Mouse (Mus musculus) right cerebral cortex, adult 18-20 months (tissue): Measurements from ENCODE around the gene Mvb12a.
A peak's percentile ranks its signal among the peaks of the same experiment; 100 is the strongest.
"Not testable (repeated sequence)": the region's sequence is repeated elsewhere in the genome, so short reads cannot be mapped to it uniquely, and the experiment has no call there.

Source experiments
- DNase-seq: peaks from one replicate; pipeline ENCODE4 v3.0.0; 2022; ENCODE audit warnings: mixed read lengths

Gene Mvb12a

GRCm38 (mm10) chr8:71542632-71543343, at the start of gene Mvb12a:
Mvb12a (plus strand) TSS chr8:71542922.
- peak; percentile 98 for DNase-seq

- peak; percentile 78 for DNase-seq
These were observed 47.7 kb upstream of the Mvb12a start for GRCm38 (mm10) chr8:71495039-71495438.

DNA sequence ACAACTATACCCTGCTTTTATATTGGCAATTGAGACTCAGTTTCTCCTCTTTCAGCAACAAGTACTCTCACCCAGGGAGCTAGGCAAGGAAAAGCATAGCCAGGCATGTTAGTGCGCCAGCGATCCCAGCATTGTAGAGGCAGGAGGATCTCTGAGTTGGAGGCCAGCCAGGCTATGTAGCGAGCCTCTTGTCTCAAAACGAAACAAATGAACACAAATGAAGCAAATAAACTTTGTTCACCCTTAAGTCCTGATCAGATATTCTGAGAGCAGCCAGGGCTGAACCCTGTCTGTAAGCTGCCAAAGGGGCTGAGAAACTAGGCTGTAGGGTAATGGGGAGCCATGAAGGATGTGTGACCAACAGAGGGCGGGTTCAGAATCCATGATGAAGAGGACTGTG, 46.9 kb upstream of the Mvb12a start:
- no peak for DNase-seq

- DNase-seq, result no peak
These were observed 46.2 kb upstream of the Mvb12a start for GRCm38 (mm10) chr8:71496481-71496880.

DNA sequence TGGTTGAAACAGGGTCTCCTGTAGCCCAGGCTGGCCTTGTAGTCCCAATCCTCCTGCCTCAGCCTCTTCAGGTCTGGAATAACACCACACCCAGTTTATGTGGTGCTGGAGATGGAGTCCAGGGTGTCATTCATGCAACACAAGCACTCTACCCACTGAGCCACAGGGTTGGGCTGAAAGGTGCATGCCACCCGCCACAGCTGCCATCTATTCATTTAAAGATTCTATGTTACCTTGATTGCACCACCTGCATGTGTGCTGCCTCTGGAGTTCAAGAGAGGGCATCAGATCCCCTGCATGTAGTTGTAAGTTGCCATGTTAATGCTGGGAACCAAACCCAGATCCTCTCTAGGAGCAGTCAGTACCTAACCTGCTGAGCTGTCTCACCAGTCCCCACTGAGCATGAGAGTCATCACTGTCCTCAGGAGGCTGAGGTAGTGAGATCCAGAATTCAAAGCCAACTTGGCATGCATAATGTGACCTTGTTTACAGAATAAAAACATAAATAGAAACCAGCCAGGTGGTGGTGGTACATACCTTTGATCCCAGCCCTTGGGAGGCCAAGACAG, 45.6 kb upstream of the Mvb12a start:
- no peak for DNase-seq

DNA sequence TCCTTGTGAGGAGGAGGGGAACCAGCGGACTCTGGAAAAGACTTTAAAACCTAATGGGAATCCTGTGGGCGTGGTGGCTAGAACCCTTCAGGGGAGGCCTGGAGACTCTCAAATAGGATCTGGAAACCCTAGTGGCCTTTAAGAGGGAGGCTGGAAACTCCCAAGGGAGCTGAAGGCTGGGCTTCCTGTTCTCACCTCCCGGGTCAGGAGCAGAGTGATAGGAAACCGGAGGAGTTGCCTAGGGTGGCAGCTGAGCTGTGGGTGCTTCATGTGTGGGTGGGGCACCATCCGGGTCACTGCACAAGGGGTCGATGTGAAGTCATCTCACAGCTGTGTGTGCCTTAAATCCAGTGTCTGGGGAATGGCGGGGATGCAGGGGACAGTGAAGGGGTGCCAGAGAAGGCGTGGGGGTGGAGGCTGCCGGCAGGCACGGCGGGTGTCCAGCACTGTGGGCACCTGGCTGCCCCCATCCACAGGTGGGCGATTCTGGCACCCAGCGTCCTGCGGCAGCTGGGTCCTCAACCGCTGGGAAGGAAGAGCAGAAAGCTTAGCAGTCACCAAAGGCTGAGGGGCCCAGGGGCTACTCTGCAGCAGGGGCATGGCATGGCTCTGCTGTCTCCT, 44.7 kb upstream of the Mvb12a start:
- no peak for DNase-seq

DNA sequence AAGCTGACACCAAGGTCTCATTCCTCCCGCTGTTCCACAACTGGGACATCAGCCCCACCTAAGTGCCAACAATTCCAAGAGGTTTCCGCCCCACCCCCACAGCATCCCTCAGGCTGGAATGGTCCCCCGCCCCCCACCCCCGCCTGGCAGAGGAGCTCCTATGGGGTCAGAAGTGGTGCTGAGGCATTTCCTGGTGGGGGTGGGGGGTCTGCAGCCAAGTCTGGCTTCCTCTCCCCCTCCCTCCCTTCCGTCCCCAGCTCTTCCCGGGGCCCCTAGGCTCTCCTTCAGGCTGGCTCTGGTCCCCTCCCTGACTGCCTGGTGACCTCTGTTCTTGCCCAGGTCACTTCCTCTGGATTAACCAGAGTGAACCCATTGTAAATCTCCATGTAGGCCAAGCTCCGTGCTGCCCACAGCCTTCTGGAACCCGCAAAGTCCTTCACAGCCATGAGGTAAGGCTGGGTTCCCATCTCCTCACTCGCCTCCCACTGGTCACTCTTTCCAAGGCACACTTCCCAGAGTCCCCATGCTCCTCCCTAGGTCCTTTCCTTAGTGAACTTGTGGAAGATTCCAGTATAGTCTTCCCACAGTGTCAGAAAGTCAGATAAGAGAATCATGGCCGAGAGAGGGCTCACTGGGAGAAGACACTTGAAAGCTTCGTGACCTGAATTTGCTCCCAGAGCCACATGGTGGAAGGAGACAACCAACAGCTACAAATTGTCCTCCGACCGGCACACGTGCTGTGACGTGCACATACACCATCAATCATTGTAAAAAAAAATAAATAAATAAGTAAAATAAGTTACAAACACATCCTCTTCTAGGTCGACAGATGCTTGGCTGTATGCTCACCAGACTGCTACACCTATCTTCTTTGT, 43.7 kb upstream of the Mvb12a start:
- no peak for DNase-seq

GRCm38 (mm10) chr8:71504349-71504748, 38.4 kb upstream of the Mvb12a start:
- DNase-seq, result no peak

DNA sequence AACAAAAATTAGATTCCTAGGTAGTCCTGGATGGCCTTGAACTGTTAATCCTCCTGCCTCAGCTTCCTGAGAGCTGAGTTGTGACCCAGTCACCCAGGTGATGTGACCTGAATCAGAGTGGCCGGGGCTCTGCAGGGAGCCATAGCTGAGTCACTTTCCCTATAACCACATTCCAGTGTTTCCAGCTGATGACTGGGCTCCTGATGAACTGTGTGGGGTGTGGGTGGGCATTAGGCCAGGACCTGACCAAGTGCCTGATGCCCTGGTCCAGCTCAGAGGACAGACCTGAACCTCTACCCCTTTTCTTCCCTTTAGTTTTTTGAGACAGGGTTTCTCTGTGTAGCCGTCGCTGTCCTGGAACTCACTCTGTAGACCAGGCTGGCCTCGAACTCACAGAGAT, 37.4 kb upstream of the Mvb12a start:
- no peak for DNase-seq

GRCm38 (mm10) chr8:71505979-71506378, 36.7 kb upstream of the Mvb12a start:
- no peak for DNase-seq

GRCm38 (mm10) chr8:71507589-71508104, 35.1 kb upstream of the Mvb12a start:
- peak; percentile 92 for DNase-seq

- DNase-seq, result no peak
These were observed 33.4 kb upstream of the Mvb12a start for GRCm38 (mm10) chr8:71509316-71509715.

- DNase-seq, result no peak
These were observed 31.1 kb upstream of the Mvb12a start, which contains the start of gene Plvap for GRCm38 (mm10) chr8:71511644-71512043. Plvap (minus strand) TSS chr8:71511752.

DNA sequence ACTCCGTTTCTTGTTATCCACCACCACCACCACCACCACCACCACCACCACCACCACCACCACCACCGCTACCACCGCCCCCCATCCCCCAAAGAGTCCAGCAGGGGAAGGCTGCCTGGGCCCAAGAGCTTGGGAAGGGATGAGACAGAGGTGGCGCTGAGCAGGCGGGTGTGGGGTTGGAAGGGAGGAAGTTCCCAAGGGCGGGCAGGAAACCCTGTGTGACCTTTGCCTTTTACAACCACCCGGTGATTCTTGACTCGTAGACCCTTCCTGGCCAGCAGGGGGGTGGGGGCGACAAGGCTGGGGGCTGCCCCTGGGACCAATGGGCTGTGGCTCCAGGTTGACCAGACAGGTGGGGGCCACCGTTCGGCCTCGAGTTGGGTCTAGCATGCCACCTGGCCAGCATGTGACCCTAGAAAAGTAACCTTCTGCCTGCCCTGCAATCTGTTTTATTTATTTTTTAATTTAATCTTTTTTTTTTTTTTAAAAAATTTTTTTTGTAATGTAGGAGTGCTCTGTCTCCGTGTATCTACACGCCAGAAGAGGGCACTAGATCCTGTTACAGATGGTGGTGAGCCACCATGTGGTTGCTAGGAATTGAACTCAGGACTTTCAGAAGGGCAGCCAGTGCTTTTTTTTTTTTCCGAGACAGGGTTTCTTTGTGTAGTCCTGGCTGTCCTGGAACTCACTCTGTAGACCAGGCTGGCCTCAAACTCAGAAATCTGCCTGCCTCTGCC, 29.5 kb upstream of the Mvb12a start:
- no peak for DNase-seq

GRCm38 (mm10) chr8:71515043-71515442, 27.7 kb upstream of the Mvb12a start:
- DNase-seq, result no peak

DNA sequence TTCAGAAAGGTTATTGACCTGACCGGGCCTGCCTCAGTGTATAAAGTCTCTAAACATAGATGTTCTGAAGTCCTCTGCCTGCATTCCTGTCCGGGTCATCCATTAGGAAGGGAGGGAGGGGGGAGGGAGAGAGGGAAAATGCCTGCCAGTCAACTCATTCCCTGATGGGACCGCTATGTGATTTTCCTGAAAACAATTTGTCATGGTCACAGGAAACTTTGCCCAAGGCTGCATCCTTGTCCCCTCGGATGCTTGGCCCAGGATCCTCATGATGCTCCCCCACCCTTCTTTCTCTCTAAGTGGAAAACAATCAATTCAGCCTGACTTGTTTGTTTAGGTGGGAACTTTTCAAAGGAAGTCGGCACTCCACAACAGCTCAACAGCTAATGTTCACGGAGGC, 25.9 kb upstream of the Mvb12a start:
- DNase-seq, result no peak

DNA sequence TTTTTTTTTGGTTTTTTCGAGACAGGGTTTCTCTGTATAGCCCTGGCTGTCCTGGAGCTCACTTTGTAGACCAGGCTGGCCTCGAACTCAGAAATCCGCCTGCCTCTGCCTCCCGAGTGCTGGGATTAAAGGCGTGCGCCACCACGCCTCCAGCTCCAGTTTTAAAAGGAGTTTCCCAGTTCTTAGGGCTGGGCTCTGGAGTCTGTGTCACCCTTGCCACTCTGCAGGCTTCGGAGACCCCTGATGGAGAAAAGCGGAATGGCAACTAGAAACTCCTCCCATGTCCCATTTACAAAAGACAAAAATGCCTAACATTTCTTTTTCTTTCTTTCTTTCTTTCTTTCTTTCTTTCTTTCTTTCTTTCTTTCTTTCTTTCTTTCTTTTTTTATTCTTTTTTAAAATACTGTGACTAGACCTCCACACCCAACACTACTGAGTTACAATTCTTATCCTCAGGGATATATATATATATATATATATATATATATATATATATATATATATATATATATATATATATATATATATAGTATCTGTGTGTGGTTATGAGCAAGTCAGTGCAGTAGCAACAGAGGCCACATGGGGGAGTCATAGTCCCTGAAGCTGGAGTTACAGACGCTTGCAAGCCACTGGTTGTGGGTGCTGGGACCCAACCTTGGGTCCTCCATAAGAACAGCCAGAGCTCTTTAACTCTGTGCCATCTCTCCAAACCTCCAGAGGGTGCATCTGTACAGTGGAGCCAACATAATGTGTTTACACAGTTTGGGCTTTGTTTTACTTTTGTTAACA, 23.5 kb upstream of the Mvb12a start:
- DNase-seq, result not testable (repeated sequence)

DNA sequence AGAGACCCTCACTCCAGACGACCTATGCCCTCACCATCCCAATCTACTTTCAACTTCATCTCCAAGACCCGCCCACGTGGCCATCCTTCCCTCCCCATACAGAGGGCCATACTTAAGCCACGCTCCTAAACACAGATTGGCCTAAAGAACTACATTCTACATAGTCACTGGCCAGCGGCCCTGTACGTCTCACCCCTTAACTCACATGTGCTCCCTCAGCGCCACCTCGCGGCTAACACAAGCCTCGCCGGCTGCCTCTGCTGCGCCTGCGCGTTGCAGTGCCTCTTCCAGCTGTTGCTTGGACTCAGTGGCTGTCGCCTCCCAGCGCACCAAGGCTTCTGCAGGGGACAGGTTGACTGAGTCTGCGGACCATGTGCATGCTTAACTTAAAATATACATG, 21.1 kb upstream of the Mvb12a start:
- peak; percentile 90 for DNase-seq

- no peak for DNase-seq
These were observed 17.3 kb upstream of the Mvb12a start, which contains the start of gene Ccdc194 for GRCm38 (mm10) chr8:71525226-71526050. Ccdc194 (minus strand) TSS chr8:71525711.

GRCm38 (mm10) chr8:71526272-71526671, 16.4 kb upstream of the Mvb12a start:
- no peak for DNase-seq
